Mouse (Mus musculus): ENCODE data around the gene Pccb.
A peak's percentile ranks its signal among the peaks of the same experiment; 100 is the strongest.

Pccb gene

GRCm38 (mm10) chr9:101034448-101035098 lies at the start of gene Pccb:
TSS of gene Pccb (minus strand) at chr9:101034898.
- peak; percentile 99 for DNase-seq (ENCODE audit: low spot score)

- DNase-seq (ENCODE audit: low spot score) = no peak
Observed at GRCm38 (mm10) chr9:101083728-101084127, 49.0 kb upstream of the Pccb start.

DNA sequence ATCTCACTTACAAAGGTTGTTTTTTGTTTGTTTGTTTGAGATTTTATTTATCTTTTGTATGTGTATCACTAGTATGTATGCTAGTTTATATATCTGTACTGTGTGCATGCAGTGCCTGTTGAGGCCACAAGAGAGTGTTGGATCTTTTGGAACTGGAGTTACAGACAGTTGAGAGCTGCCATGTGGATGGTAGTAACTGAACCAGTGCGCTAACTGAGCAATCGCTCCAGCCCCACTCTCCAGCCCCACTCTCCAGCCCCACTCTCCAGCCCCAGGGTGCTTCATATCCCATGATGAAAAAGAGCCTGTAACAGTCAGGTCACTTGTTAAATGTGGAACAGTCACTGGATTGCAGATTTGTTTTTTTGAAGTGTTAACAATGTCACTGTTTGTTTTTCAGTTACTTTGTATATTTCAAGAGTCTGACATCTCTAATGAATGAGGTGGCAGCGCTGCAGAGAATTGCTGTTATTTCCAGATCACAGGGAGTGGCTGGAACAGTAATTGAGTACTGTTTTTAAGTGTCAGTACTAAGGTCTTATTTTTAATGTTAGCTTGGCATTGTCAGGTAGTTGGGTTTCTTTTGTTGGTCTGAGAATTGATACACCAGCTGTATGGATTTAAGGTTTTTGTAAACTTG lies 45.5 kb upstream of the Pccb start:
- no peak for DNase-seq (ENCODE audit: low spot score)

- DNase-seq (ENCODE audit: low spot score) = no peak
Observed at GRCm38 (mm10) chr9:101078579-101078978, 43.9 kb upstream of the Pccb start.

GRCm38 (mm10) chr9:101077486-101077885 lies 42.8 kb upstream of the Pccb start:
- peak; percentile 23 for DNase-seq (ENCODE audit: low spot score)

DNA sequence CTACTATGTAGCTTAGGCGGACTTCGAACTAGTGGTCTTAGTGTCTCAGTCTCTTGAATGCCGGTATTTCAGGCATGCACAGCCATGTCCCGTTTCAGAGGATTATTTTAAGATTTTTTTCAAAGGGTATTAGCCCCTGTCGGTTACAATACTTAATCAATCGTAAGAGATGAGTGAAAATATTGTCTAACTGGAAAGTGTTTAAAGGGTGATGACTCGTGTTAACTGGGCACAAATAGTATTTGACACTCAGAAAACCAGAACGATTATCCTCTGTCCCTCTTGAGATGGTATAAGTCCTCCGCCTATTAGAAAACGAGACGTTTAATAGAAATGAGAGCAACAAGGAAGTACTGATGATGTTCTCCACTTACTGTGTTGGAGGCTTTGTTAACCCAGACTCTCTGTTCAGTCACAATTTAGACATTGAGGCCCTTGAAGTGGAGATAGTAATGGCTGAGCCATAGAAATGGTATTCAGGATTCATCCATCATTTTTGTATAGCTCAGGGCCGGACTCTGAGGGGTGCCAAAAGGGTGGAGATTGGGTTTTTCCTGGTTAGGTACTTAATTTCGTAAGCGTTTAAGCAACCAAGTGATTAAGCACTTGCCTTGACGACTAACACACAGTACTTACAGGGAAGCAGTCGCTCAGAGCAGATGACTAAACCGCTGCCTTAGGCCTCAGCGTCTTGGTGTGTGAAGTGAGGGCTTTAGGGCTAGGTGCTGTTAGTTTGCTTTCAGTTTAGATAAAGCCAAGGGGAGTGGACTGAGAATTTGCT lies 41.6 kb upstream of the Pccb start:
- no peak for DNase-seq (ENCODE audit: low spot score)

DNA sequence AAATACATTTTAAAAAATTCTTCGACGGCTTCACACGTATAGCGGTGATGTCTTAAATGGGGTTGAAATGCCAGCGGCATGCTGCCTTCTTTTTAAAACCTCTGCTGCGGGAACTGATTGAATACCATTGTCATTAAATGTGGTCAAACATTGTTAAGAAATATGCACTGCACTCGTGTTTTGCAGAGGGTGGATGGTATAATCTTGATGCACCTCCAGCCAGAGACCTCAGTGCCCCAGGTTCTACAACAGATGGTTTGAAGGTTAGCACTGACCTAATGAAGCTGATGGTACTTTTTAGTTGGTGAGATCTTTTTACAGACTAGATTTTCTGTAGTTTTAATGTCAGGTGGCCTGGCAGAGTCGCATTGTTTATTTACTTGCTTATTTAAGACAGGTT lies 41.0 kb upstream of the Pccb start:
- no peak for DNase-seq (ENCODE audit: low spot score)

- peak; percentile 42 for DNase-seq (ENCODE audit: low spot score)
Observed at GRCm38 (mm10) chr9:101075091-101075581, 40.4 kb upstream of the Pccb start.

DNA sequence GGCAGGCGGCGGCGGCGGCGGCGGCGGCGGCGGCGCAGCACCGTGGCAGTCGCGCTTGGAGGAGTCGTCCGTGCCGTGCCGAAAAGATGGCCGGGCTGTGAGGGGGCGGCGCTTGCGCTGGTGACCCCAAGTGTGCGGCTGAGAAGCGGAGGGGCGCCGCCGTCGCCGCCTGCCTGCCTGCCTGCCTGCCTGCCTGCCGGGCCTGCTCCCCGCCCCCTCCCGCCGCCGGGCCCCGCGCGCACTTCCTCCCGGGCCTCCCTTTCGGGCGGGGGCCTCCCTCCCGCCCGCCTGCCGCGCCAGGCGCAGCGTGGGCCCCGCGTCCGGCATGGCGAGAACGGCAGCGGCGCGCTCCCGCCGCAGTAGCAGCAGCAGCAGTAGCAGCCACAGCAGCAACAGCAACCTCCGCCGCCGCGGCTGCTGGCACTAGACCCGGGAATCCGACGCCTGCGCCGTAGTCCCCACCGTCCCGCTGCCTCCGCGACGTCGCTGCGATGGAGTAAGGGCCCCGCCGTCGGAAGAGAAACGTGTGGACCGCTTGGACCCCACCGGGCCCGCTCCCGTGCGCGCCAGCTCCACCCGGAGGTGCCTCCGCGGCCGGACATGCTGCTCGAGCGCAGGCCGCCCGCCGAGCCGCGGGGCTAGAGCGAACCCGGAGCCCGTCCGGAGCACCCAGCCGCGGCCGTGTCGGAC lies 39.8 kb upstream of the Pccb start:
- DNase-seq (ENCODE audit: low spot score) = peak; percentile 80

DNA sequence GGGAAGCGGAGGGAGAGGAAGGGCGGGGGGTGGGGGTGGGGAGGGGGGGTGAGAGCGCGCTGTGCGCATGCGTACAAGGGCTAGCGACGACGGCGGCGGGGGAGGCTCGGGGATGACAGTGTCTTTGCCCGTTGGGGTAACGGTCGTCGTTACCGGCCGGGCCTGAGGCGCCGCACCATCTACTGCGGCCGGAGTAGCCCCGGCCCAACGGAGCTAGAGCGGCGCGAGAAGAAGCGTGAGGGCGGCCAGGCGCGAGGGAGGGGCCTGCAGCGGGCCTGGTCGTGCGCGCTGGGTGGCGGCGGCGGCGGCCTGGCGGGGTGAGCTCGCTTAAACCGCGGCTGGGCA lies 39.3 kb upstream of the Pccb start, which contains the start of gene Msl2:
TSS of gene Msl2 (plus strand) at position 115 of the 345 bp plus-strand sequence.
- DNase-seq (ENCODE audit: low spot score) = no peak

DNA sequence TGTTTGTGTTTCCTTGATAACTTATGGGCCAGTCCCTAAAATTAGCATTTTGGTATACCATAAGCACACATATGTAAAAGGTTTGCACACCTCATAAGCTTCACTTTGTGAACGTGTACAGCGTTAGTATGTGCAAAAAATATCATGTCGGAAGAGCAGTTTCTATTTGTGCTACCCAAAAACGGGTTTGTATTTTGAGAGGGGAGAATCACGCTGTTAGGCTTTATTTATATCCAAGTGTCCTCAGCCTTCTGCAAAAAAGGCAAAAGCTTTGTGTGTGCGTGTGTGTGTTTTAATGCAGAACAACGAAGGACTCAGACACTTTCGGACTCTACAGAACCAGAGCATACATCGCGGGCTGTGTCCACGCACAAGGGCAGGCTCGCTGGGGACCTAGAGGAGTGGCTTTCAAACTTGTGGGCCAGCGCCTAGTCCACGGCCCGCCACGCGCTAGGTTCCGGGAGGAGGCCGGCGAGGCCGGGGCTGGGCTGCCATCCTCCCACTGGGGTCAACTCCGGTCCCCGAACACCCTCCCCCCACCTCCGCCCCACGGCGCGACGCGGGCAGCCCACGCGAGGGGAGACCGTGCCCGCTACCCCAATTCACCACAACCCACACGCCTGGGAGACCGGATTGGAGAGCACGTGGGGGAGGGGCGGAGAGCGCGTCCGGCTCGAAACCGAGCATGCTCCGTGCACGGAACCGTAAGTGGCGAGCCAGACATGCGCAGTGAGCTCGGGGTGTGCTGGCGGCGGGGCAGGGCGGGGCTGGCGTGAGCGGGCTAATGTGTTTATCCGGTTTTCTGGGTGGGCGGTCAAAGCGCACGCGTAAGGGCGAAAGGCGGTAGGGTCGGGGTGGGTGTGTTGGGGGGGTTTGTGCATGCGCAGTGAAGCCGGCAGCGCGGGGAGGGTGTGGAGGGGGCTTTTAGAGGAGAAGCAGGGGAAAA lies 38.6 kb upstream of the Pccb start:
- peak; percentile 98 for DNase-seq (ENCODE audit: low spot score)

DNA sequence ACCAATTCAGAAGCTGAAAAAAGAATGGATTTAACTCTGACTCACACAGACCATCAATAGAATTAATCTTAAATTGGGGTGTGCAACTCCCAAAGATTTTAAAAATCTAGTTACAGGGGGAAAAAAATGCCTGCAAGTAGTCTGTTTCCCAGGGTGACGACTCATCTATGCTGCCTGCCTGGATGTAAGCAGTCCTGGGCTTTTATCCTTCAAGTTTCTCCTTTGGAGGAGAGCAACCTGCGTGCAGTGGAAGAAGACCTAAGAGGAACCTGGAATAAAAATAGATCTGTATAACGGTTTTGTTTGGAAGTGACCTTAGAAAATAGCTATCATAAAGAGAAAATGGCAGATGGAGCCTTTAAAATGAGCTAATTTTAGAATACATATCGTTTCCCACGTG lies 37.8 kb upstream of the Pccb start:
- DNase-seq (ENCODE audit: low spot score) = no peak

DNA sequence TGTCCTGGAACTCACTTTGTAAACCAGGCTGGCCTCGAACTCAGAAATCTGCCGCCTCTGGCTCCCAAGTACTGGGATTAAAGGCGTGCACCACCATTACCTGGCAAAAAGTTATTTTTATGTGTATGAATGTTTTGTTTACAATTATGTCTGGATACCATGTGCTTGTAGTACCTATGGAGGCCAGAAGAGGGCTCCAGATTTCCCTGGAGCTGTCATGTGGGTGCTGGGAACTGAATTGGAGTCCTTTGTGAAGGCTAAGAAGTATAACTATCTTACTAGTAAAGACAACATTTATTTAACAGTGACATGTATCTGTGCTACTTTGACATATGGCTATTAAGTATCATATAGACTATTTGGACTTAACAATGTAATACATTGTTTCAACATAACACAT lies 35.1 kb upstream of the Pccb start:
- no peak for DNase-seq (ENCODE audit: low spot score)

GRCm38 (mm10) chr9:101065076-101065602 lies 30.4 kb upstream of the Pccb start:
- no peak for DNase-seq (ENCODE audit: low spot score)

GRCm38 (mm10) chr9:101062253-101062780 lies 27.6 kb upstream of the Pccb start:
- DNase-seq (ENCODE audit: low spot score) = no peak

GRCm38 (mm10) chr9:101061035-101061434 lies 26.3 kb upstream of the Pccb start:
- no peak for DNase-seq (ENCODE audit: low spot score)

GRCm38 (mm10) chr9:101057156-101057555 lies 22.5 kb upstream of the Pccb start:
- no peak for DNase-seq (ENCODE audit: low spot score)

DNA sequence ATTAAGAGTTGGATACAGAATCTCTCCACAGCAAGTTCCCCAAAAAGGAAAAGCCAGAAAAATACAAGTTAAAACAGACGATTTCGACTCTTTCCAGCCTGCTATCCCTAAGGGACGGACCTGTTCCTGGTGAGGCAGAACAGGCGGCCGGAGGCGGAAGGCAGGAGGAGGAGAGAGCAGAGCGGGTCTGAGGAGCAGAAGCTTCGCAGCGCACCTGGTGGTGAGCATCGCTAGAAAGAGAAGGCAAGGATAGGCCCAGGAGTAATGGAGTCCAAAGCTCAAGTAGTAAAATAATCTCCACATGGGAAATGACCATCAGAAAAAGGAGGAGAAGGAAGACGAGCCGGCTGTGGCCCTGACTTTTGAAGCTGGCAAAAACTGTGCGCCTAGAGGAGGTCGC lies 18.6 kb upstream of the Pccb start:
- no peak for DNase-seq (ENCODE audit: low spot score)

DNA sequence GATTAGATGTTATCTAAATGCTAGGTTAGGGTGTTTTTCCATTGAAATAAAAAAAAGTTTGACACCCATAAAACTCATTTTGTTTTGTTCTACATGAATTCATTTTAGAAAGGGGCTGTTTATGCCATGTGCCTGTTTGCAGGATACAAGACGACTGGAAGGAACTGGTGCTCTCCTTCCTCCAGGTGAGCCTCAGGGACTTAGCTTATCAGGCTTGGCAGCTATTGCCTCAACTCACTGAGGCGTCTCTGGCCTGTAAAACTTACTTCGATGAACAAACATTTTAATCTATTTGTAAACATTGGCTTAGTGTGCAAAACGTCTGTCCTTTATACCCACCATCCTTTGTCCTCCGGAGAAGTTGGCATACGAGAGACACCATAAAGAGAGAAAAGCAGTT lies 18.0 kb upstream of the Pccb start:
- DNase-seq (ENCODE audit: low spot score) = no peak

GRCm38 (mm10) chr9:101052007-101052406 lies 17.3 kb upstream of the Pccb start:
- DNase-seq (ENCODE audit: low spot score) = no peak
